In the genomic region with DNA sequence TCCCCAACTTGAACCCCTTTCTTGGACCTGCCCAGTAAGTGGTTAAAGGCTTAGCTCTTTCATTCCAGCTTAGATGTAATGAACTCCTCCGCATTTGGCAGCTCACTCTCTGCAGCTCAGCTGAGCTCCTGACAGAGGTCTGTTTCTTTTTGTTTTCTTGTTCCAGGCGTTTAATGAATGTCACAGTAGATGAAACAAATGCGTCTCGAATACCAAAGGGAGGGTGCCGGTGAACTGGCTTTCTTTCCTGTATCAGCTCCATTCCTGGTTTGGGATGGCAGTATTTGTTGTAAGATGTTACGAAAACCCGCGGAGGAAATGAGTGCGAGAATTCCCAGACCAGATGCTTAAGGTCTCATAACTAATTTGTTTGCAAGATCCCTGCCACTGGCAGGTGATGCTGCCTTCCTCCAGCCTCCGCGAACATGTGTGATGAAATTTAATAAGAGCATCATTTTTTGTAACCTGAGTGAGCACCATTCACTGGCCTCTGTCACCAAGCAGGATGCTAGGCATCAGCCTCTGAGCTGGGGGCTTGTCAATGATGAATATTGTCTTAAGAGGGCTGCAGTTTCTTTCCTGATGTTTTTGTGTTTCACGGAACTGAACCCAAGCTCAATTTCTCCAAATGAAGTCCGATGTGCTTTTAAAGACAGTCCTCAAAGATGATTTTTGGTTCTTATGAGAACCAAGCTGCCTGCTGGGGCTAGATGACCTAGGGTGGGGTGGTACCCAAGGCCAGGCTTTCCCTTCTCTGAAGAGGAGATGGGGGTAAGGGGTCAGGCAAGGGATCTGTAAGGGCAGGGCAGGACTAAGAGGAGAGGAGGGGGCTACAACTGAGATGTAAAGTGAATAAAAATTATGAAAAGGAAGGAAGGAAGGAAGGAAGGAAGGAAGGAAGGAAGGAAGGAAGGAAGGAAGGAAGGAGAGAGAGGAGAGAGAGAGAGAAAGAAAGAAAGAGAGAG, we compare ENCODE assay signal across 10 mouse cellular contexts.
DNase-seq lines count a peak whose midpoint lies in the region; ATAC-seq lines count a peak whose summit lies in the region.
"Had no signal": no experiment of that assay in that cellular context is flagged by ENCODE, and none has a peak within 500 bp of the region (broad histone marks: within the 10 kb centered on the region; RNA-seq: fewer than 3 reads in every experiment).

No protein-coding gene starts in this region.

- H3K27me3 ChIP-seq in forebrain, embryonic 15.5 days = 0 out of 2 replicates have a peak, but pooled peaks cover 3% of the 10 kb centered on the region
- H3K27me3 ChIP-seq: liver, embryonic 13.5 days had no signal

- H3K27ac ChIP-seq in forebrain, embryonic 15.5 days (replicated peaks) = no peak overlapping the region
- H3K27ac ChIP-seq: liver, embryonic 13.5 days had no signal

- H3K9ac ChIP-seq in forebrain, embryonic 15.5 days (replicated peaks) = no peak overlapping the region
- H3K9ac ChIP-seq: liver, embryonic 13.5 days had no signal

- intact Hi-C loops in left cerebral cortex, postnatal 4 days (cut with DNase I) = no loop called here

- WGBS in forebrain, embryonic 15.5 days = 15% methylated on average over 13 of the region's 13 CpGs

- peaks cover 17% of the 10 kb centered on the region for H3K4me1 ChIP-seq in forebrain, embryonic 15.5 days
- H3K4me1 ChIP-seq: liver, embryonic 13.5 days had no signal

- peak; percentile 65 for ATAC-seq in forebrain, embryonic 15.5 days (replicated peaks)
- ATAC-seq in megakaryocyte, adult 5-6 weeks (ENCODE audit: poor library complexity, severe bottlenecking) = no peak

- H3K36me3 ChIP-seq in forebrain, embryonic 15.5 days = no peaks in the 10 kb centered on the region
- H3K36me3 ChIP-seq: liver, embryonic 13.5 days had no signal

- no peaks in the 10 kb centered on the region for H3K9me3 ChIP-seq in forebrain, embryonic 15.5 days
- H3K9me3 ChIP-seq: liver, embryonic 13.5 days had no signal

- peak; percentile 2 for DNase-seq in left cerebral cortex, adult 11 months (ENCODE audit: low spot score)
- no peak for DNase-seq in left cerebral cortex, postnatal 4 days
- DNase-seq in layer of hippocampus, postnatal 10 days (ENCODE audit: low spot score in 2 of 2) = peak; percentile 9 to 30
- DNase-seq in right cerebral cortex, postnatal 10 days (ENCODE audit: low spot score in 2 of 2) = peak; percentile 27 to 49
- DNase-seq in thymus, postnatal 10 days (ENCODE audit: low spot score in 2 of 2) = no peak
- DNase-seq in adipocyte (ENCODE audit: low spot score) = no peak
- DNase-seq: liver, embryonic 13.5 days had no signal

- peak overlapping the region; percentile 20 for H3K4me2 ChIP-seq in forebrain, embryonic 15.5 days (replicated peaks)
- H3K4me2 ChIP-seq: liver, embryonic 13.5 days had no signal

- no peak overlapping the region for H3K4me3 ChIP-seq in forebrain, embryonic 15.5 days
- H3K4me3 ChIP-seq: erythroblast, embryonic 14.5 days; liver, embryonic 13.5 days had no signal

Comparison
In these comparisons a context has a peak if more than half of its experiments do, and no peak if none do; other contexts are left out.
1. DNase-seq: peak in left cerebral cortex, adult 11 months (single experiment), layer of hippocampus, postnatal 10 days (2 of 2) and right cerebral cortex, postnatal 10 days (2 of 2); none in left cerebral cortex, postnatal 4 days (single experiment), thymus, postnatal 10 days (0 of 2) and adipocyte (single experiment).